Mouse (Mus musculus) lung, postnatal 0 days (tissue): Measurements from ENCODE around the gene Slc50a1.

ENCODE experiments used
- CTCF ChIP-seq: IDR thresholded peaks from 2 replicates; pipeline ENCODE4 v1.5.1; 2016; ENCODE audit warnings: antibody characterized with exemption, mild to moderate bottlenecking
- EP300 ChIP-seq: IDR thresholded peaks from 2 replicates; pipeline ENCODE4 v1.6.1; 2016; ENCODE audit warnings: antibody characterized with exemption, mild to moderate bottlenecking, control low read depth

GRCm38 (mm10) chr3:89282291-89282643 is 11.9 kb upstream of the Slc50a1 start:
- TF ChIP-seq CTCF (no peak), EP300 (no peak)
